8 mouse cellular contexts compared by ENCODE assay signal in the genomic region with DNA sequence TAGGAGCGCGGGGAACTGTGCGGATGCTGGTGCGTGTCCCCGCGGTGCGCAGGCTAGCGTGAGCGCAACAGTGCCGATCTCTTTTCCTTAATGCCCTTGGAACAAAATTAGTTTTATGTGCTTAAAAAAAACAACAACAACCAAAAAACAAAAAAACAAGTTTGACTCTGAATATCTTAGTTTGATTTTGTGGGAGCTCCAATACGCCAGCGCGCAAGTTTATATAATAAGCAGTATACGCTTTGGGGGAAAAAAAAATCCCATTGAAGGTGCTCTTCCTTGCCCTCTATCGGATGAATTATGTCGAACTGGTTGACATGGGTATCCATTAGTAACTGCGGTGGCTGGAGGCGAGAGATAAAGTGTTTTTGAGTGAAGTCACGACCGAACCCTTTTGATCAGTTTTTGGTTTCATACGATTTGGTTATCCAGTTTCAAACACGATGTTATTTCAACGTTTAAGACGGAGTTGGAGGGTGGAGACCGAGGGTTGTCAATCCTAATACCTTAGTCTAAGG. TPM values are rescaled to one million over a fixed set of nuclear protein-coding genes. Genes with fewer than 3 reads are reported as not detected.
DNase-seq lines count a peak whose midpoint lies in the region; ATAC-seq and TF ChIP-seq lines count a peak whose summit lies in the region.

No protein-coding gene starts in this region.

- intact Hi-C loops in gastrocnemius, adult 2 months (cut with DNase I) = loop anchor here (10.0 kb wide), 1 partner anchor 87 kb away; no protein-coding TSS in a partner anchor
- intact Hi-C loops in gastrocnemius, postnatal 36 days (cut with DNase I) = no loop called here

- peak overlapping the region; percentile 43; the same call in 1 of the 2 replicates for H3K27ac ChIP-seq in gastrocnemius, adult 2 months
- H3K27ac ChIP-seq in forebrain, embryonic 12.5 days = no peak overlapping the region

- no peaks in the 10 kb centered on the region; the same call in 1 of the 2 replicates for H3K4me1 ChIP-seq in forebrain, embryonic 12.5 days

- 6% methylated on average over 25 of the region's 25 CpGs for WGBS in forebrain, embryonic 12.5 days

- DNase-seq in gastrocnemius, adult 2 months = no peak
- no peak for DNase-seq in gastrocnemius, postnatal 36 days
- peak; percentile 46 for DNase-seq in thymus, postnatal 0 days (ENCODE audit: low spot score)
- no peak for DNase-seq in thymus, postnatal 36 days
- DNase-seq in liver (peak; percentile 85), adipocyte (ENCODE audit: low spot score) (no peak)
- DNase-seq in retina, embryonic 14.5 days (ENCODE audit: low spot score) = peak; percentile 74

- peak overlapping the region; percentile 68 for H3K9ac ChIP-seq in forebrain, embryonic 12.5 days

- peak overlapping the region; percentile 100 for H3K4me2 ChIP-seq in forebrain, embryonic 12.5 days

- no peaks in the 10 kb centered on the region for H3K36me3 ChIP-seq in forebrain, embryonic 12.5 days (replicated peaks)

- peak overlapping the region; percentile 80 for H3K4me3 ChIP-seq in gastrocnemius, adult 2 months
- H3K4me3 ChIP-seq in forebrain, embryonic 12.5 days (replicated peaks) = peak overlapping the region; percentile 72

- 0 out of 2 replicates have a peak, but pooled peaks have one; percentile 10 for TF ChIP-seq CTCF in gastrocnemius, adult 2 months (IDR thresholded peaks at IDR 0.05)

- H3K9me3 ChIP-seq in forebrain, embryonic 12.5 days = no peaks in the 10 kb centered on the region

- peaks cover 26% of the 10 kb centered on the region for H3K27me3 ChIP-seq in forebrain, embryonic 12.5 days

- no peak; the same call in 1 of the 2 replicates for ATAC-seq in forebrain, embryonic 12.5 days (ENCODE audit: low FRiP score)

RNA-seq across cellular contexts. Expression of gene Specc1, which starts 0.8 kb away (rescaled TPM):
- total RNA-seq in gastrocnemius, adult 2 months (2021) = 1 to 10 TPM; 1.5 to 2.3 TPM
- 1 to 10 TPM; 1.9 to 2.3 TPM for total RNA-seq in gastrocnemius, postnatal 36 days (2021)
- 1.7 and 2.1 TPM in 2 replicates for polyA plus RNA-seq in thymus, postnatal 0 days (2015; fragmentation: Nextera tagmentation; extraction: Ambion mirVana)
- 15.7 and 17.5 TPM in 2 replicates for polyA plus RNA-seq in forebrain, embryonic 12.5 days (2016; fragmentation: Nextera tagmentation; extraction: Ambion mirVana)

RNA-seq across cellular contexts. Expression of gene Akap10, which starts 27.3 kb away (rescaled TPM):
- 10 to 100 TPM in 1 of 2 experiments, 1 to 10 TPM in 1; 9.9 to 11.3 TPM for total RNA-seq in gastrocnemius, adult 2 months (2021)
- total RNA-seq in gastrocnemius, postnatal 36 days (2021) = 1 to 10 TPM; 8.1 to 9.0 TPM
- polyA plus RNA-seq in thymus, postnatal 0 days (2015; fragmentation: Nextera tagmentation; extraction: Ambion mirVana) = 13.0 and 17.5 TPM in 2 replicates
- 18.4 and 19.6 TPM in 2 replicates for polyA plus RNA-seq in forebrain, embryonic 12.5 days (2016; fragmentation: Nextera tagmentation; extraction: Ambion mirVana)

Comparison
In these comparisons a context has a peak if more than half of its experiments do, and no peak if none do; other contexts are left out.
1. DNase-seq: peak in thymus, postnatal 0 days (single experiment), liver (single experiment) and retina, embryonic 14.5 days (single experiment); none in gastrocnemius, adult 2 months (single experiment), gastrocnemius, postnatal 36 days (0 of 2), thymus, postnatal 36 days (0 of 2) and adipocyte (single experiment).